Mouse (Mus musculus) adrenal gland, postnatal 10 days (tissue): ENCODE measurements around the gene Hoxb7. TPM values are rescaled to one million over a fixed set of nuclear protein-coding genes. Genes with fewer than 3 reads are reported as not detected.
A peak's percentile ranks its signal among the peaks of the same experiment; 100 is the strongest.

Source experiments
- DNase-seq: peaks from one replicate; pipeline ENCODE4 v3.0.0; 2021; ENCODE audit warnings: mixed read lengths
- microRNA-seq: library from miRNA; unstranded; fragments of <30 nt; microRNA quantifications from one replicate; pipeline ENCODE4 v1.2.0, GENCODE M21; 2021
- total RNA-seq, 2 experiments: library from RNA; stranded (reverse); gene quantifications; 2 replicates each; pipeline ENCODE4 v1.2.3; 2021

Gene Hoxb7
- total RNA-seq, 2 experiments from 2014 or later = 27.3 to 27.7 TPM

GRCm38 (mm10) chr11:96332618-96333032 lies 46.2 kb downstream of the Hoxb7 start:
- no peak for DNase-seq

- DNase-seq = no peak
Observed at GRCm38 (mm10) chr11:96333241-96334001, 47.0 kb downstream of the Hoxb7 start.

- DNase-seq = no peak
Observed at GRCm38 (mm10) chr11:96334002-96334364, 47.6 kb downstream of the Hoxb7 start.

GRCm38 (mm10) chr11:96334998-96335397 lies 48.6 kb downstream of the Hoxb7 start:
- DNase-seq = no peak

GRCm38 (mm10) chr11:96336597-96336996 lies 50.2 kb downstream of the Hoxb7 start:
- DNase-seq = peak; percentile 44

GRCm38 (mm10) chr11:96337026-96337425 lies 50.6 kb downstream of the Hoxb7 start:
- DNase-seq = peak; percentile 43

GRCm38 (mm10) chr11:96338957-96339855 lies 52.8 kb downstream of the Hoxb7 start:
- peak; percentile 22 for DNase-seq

Small RNAs within 50 kb of the gene (microRNA-seq; reads per million reads assigned to microRNA genes)
- gene Mir10a = 27,315 reads per million, percentile 97 among the genes with 10 or more reads in this experiment
- 16.6 reads per million, percentile 25 among the genes with 10 or more reads in this experiment for gene Mir196a-1

Other genes with a start within 250 kb of the Hoxb7 start
- 10 to 100 TPM; 41.7 to 44.6 TPM for gene Ube2z, start 221.2 kb upstream of the Hoxb7 start, total RNA-seq
- 100 to 1,000 TPM; 267 to 394 TPM for gene Atp5g1, start 211.0 kb upstream of the Hoxb7 start, total RNA-seq
- not detected for gene Calcoco2, start 174.7 kb upstream of the Hoxb7 start, total RNA-seq
- not detected for gene Ttll6, start 152.8 kb upstream of the Hoxb7 start, total RNA-seq
- gene Hoxb13, start 92.3 kb upstream of the Hoxb7 start, total RNA-seq = under 1 TPM in 1 of 2 experiments, not detected in 1; 0.12 TPM
- gene Hoxb9, start 15.2 kb upstream of the Hoxb7 start, total RNA-seq = 10 to 100 TPM; 55.7 to 73.6 TPM
- gene Hoxb8, start 4.7 kb upstream of the Hoxb7 start, total RNA-seq = 10 to 100 TPM; 38.5 to 44.0 TPM
- 10 to 100 TPM; 23.6 to 29.8 TPM for gene Hoxb6, start 5.9 kb downstream of the Hoxb7 start, total RNA-seq
- gene Hoxb5, start 16.7 kb downstream of the Hoxb7 start, total RNA-seq = 10 to 100 TPM; 12.1 to 17.1 TPM
- 10 to 100 TPM in 1 of 2 experiments, 1 to 10 TPM in 1; 8.4 to 15.9 TPM for gene Hoxb4, start 31.6 kb downstream of the Hoxb7 start, total RNA-seq
- gene Hoxb3, start 36.7 kb downstream of the Hoxb7 start, total RNA-seq = 10 to 100 TPM; 13.7 to 24.8 TPM
- gene Hoxb2, start 63.9 kb downstream of the Hoxb7 start, total RNA-seq = 10 to 100 TPM; 16.3 to 16.7 TPM
- not detected for gene Hoxb1, start 79.1 kb downstream of the Hoxb7 start, total RNA-seq
- gene Skap1, start 178.0 kb downstream of the Hoxb7 start, total RNA-seq = 1 to 10 TPM; 4.7 to 7.6 TPM